Mouse (Mus musculus) brain, embryonic 14.5 days (tissue): Measurements from ENCODE around the gene Cer1.

ENCODE experiments used
- CTCF ChIP-seq: fragments of 200-500 bp; IDR thresholded peaks from 2 replicates; pipeline ENCODE4 v1.5.1; 2012; ENCODE audit warnings: inconsistent platforms, mild to moderate bottlenecking, moderate library complexity, borderline replicate concordance; ENCODE audit not compliant: insufficient read depth, insufficient read length; ENCODE audit errors: extremely low read depth
- POLR2A ChIP-seq: fragments of 200-500 bp; IDR thresholded peaks from 2 replicates; pipeline ENCODE4 v1.6.1; 2012; ENCODE audit warnings: mild to moderate bottlenecking, inconsistent platforms, borderline replicate concordance; ENCODE audit not compliant: poor library complexity, insufficient read depth, insufficient read length, severe bottlenecking; ENCODE audit errors: extremely low read depth

GRCm38 (mm10) chr4:82858431-82859010, 26.4 kb downstream of the Cer1 start:
- TF ChIP-seq CTCF, result no peak
- TF ChIP-seq POLR2A, result no peak
